Mouse (Mus musculus) layer of hippocampus, adult 9-10 months (tissue): ENCODE measurements at regions not wholly inside any gene's neighbourhood (a gene's known extent, or its start where the extent isn't known, plus 50 kb on each side); places are given as distances from the start of the nearest gene placed in this dataset.

ENCODE experiments used
- DNase-seq: peaks from one replicate; pipeline ENCODE4 v3.0.0; 2022; ENCODE audit warnings: low spot score

DNA sequence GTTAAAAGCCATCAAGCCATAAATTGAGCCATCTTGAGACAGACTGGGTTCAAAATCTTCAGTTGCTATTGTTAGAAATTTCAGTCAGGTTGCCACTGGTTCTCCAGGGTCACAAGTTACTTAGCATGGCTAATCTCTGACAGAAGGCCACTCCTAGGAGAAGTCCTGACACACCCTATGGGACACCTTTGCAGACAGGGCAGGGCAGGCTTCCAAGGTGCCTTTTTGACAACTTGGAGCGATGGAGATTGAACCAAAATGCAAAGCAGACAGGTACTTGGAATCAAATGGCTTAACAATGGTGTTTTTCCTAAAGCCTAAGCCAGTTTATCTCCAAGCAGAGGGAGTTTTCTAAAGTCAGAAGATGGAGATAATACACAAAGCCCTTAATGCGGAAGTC is 90.7 kb upstream of the Tbx3 start:
- DNase-seq: no peak

DNA sequence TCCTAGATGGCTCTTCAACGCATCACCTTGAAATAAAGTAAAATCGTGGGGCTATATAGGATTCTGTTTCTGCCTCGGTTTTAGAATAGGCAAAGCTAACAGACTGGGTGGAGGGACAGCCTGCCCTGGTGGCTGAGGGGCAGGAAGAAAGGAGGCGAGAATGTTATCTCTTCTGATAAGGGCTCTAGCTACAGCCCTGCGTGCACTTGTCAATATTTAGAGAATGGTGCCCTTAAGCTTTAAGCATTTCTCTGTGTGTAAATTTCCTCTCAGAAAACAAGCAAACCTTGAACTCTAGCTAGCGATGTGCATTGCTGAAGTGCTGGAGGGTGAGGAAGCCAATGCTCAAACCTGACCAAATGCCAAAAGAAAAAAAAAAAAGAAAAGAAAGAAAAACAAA is 90.1 kb upstream of the Tbx3 start:
- DNase-seq: no peak

DNA sequence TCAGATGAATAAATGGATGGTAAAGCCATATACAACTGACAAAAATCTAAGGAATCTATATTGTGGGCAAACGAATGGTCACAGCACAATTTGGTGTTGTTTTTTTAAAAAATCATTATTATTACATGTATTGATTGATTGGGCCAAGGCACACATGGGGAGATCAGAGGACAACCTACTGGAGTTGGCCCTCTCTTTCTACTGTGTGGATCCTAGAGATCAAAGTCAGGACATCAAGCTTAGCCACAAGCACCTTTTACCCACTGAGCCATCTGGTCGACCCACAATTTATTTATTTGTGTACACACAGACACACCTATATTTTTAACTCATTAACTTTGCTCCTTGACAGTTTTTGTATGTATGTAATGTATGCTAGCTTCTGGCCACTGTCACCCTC is 89.7 kb upstream of the Tbx3 start:
- DNase-seq: no peak

DNA sequence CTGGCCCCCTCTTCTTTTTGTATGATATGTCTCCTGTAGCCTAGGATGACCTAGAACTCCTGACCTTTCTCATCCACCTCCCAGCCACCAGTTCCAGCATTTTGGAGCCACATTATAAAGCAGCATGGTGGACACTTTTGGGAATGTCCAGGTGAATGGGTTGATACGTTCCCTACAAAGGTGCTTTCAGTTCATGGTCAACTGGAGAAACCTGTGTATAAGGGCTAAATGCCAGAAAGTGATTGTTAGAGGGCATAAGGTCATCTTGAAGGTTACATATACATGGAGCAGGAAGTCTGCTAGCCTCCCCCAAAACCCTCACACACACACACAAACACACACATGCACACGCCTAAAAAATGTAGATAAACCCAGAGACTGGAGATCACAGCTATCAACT is 86.1 kb upstream of the Tbx3 start:
- DNase-seq: no peak

DNA sequence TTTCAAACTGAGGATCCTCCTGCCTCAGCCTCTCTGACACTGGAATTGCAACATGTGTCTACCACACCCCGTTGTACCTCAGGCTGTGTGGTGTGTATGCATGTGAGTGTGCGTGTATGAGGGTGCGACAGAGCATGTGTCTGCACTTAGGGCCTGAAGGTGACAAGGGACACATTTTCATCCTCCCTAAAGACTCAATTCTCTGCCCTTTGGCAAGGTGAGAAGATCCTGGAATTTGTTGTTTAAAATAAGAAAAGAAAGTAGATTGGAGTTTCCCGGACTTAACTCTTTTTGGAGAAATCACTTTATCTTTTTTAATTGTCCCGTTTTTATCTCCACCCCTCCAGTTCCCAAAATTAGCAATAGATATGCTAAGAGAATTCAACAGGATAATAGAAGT is 85.6 kb upstream of the Tbx3 start:
- DNase-seq: no peak

- no peak for DNase-seq
Measured at GRCm38 (mm10) chr5:119586391-119587058, 83.9 kb upstream of the Tbx3 start.

DNA sequence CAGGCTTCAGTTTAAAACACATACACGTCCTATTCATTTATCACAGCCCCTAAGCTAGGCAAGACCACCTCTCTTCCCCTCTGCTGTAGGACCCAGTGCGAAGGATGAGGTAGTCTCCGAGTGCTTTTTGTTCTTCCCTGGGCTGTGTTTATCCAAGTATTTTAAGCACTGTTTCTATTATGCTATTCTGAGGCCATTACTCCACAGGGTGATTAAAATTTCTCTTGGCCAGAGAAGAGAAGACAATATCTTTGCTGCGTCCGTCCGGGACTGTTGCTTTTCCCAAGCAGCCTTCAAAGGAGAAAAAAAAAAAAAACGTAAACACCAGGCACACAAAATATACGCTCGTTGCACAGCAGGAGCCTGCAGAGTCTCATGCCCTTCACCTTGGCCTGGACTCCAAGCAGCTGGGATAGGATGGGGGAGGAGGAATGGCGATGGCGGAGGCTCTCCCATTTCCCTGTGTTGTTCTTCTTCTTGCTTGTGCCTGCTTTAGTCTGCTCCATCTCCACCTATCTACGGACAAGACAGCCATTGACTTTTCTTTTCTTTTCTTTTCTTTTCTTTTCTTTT is 83.1 kb upstream of the Tbx3 start:
- no peak for DNase-seq

- DNase-seq: no peak
Measured at GRCm38 (mm10) chr5:119588340-119589272, 81.9 kb upstream of the Tbx3 start.

GRCm38 (mm10) chr5:119591271-119591670 is 79.2 kb upstream of the Tbx3 start:
- DNase-seq: no peak

- DNase-seq: no peak
Measured at GRCm38 (mm10) chr5:119592891-119593290, 77.6 kb upstream of the Tbx3 start.

GRCm38 (mm10) chr5:119594541-119594940 is 75.9 kb upstream of the Tbx3 start:
- DNase-seq: no peak

DNA sequence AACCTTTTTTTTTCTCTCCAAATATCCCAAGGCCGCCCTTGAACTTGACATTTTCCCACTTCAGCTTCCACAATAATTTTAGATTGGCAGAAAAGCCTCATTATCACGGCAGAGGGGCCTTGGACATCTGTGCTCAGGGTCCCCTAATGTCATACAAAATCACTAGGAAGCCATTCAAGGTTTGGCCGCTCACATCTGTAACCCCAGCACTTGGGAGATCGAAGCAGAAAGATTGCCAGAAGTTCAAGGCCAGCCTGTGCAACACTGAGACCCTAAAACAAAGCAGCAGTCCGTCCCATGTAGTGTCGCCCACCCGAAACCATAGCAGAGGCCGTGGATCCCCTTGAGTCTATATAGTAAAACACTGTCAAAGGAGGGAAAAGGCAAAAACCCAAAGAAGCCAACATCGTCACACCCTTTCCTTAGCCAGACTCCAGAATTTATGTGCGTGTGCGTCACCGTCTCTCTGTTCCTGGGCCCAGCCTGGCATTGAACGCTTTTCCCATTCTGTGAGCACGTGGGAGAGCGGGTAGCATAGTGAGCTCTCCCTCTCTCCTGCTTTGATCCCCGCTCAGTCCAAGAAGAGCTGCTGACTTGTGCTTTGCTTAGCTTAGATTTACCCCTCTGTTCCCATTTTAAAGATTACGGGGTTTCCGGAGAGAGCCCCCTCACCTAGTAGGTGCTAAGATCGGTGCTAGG is 74.0 kb upstream of the Tbx3 start:
- no peak for DNase-seq

DNA sequence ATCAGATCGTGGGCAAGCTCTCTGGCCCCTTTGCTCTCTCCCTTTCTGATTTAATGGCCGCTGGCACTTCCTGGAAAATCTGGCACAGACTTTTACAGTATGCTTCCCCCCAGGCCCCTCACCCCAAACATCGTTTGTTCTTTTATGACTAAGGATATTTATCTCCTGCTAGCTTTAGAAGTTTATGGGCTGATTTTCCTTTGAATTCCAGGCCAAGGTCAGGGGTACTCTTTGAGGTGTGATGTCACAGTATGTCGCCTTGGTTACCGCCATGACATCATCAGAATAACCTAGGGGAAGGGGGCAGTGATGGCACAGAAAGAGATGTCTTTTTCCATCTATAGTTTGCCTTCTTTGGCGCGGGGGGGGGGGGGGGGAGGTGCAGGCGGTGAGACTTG is 73.5 kb upstream of the Tbx3 start:
- DNase-seq: no peak

DNA sequence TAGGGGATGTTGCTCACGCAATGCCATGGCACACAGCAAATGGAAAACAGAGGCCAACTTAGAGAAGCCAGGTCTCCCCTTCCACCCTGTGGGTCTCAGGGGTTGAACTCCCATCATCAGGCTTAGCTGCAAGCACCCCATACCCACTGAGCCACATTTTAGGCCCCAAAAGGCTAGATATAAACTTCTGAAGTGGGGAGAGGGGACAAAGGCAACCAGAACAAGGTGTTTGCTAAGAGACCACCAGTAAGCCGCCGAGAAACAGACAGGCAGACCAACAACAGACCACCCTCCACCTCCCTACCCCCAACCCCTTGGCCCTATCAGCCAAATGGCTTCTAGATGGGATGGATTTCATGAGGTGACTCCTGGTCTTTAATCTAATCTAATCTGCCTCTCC is 72.9 kb upstream of the Tbx3 start:
- no peak for DNase-seq

- no peak for DNase-seq
Measured at GRCm38 (mm10) chr5:119598166-119598565, 72.3 kb upstream of the Tbx3 start.

DNA sequence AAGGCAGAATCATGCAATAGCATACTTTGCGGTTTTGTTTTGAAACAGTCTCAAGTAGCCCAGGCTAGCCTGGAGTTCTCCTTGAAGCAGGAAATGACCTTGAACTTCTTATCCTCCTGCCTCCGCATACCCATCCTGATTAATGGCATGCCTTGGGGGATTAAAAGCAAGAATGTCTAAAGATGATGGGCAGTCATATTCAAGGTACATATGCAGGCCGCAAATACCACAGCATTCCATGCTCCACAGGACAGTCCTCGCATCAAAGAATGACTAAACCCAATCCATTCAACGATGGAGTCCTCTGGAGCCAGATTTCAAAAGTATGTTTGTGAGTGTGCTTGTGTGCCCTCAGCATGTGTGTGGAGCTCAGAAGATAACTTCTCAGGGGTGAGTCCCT is 69.1 kb upstream of the Tbx3 start:
- no peak for DNase-seq

DNA sequence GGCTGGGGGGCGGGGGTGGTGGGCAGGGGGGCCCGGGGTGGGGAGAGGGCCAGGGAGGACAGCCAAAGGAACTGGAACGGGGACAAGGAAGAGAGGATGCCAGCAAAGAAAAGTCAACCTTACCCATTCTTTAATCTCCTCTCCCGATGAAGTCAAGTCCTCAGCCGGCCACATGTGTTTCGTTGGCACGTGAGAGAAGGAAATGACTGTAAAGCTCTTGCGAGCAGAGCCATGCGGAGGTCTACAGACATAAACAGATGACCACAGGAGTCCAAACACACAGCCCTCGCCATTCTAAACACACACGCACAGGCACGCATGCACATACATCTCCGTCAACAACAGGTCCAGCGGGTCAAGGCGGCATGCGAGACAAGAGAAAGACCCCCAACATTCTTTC is 68.5 kb upstream of the Tbx3 start:
- no peak for DNase-seq

DNA sequence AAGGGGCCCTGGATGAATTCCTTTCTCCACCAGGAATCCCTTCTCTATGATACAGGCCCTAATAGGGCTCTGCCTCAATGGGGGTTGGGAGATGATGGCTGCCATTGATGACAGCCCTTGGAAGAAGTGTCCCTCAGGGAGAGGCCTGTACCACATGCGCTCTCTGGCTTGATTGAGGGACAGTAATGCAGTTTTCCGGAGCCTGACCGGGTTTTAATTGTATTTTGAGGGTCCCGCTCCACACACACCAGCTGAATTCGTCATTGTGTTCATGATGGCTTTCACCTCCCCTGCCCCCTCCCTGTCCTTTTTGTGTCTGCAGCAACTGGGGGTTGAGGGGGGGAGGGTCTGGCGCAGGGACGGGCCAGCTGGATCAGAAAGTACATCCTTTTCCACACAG is 65.0 kb upstream of the Tbx3 start:
- no peak for DNase-seq

DNA sequence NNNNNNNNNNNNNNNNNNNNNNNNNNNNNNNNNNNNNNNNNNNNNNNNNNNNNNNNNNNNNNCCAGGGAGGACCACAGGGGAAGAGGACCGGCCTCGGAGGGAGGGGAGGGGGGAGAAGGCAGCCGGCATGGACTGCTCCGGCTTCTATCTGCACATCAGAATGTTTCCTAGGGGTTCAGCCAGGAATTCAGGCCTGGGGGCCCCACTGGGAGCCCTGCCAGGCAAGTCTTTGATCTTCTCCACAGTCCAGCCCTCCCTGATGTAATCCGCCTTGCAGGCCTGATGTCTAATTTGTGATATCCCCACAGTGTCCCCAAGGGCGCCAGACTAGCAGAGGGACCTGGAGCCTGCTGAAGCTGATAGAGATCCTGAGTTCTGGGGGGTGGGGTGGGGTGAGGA is 57.1 kb upstream of the Tbx3 start:
- DNase-seq: no peak

DNA sequence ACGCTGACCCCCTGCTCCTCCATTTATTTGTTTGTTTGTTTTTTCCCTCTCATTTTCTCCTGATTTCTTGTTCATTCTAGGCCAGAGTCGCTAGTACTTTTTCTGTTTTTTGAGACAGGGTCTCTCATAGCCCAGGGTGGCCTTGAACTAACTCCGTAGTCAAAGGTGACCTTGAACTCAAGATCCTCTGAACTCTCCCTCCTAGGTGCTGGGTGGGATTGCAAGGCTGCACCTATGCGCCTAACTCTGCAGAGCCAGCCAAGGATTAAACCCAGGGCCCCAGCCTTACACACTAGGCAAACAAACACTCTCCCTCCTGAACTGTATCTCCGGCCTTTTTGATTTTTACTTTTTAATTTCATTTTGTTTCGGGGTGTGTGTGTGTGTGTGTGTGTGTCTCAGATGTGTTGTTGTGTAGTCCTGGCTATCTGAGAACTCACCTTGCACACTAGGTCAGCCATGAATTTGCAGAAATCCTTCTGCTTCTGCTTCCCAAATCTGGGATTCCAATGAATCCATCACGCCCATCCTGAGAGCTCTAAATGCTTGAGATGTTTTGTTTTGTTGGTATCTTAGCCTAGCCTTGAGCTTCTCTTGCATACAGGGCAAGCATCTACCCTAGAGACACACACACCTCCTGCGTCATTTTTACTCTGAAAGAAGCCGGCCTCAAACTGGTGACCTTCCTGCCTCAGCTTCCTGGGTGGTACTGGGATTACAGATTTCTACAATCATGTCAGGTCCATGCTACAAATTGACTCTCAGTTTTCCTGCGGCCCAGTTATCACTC is 56.3 kb upstream of the Tbx3 start:
- no peak for DNase-seq

DNA sequence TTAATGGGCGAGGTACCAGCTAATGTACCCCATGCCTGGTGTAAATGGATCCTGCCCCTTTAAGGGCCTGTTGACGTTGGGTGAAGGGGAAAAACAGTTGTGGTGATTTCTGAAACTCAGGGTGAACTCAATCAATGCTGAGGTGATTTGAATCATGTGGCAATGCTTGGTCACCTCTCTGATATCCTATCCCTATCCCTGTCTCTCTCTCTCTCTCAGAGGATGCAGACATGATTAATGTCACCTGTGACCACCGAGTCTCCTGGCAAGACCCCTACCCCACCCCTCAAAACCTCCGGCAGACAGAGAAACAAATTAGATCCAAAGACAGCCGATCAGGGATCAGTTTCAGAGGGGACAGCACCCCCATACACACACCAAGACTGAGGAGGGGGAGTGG is 54.8 kb upstream of the Tbx3 start:
- DNase-seq: no peak

DNA sequence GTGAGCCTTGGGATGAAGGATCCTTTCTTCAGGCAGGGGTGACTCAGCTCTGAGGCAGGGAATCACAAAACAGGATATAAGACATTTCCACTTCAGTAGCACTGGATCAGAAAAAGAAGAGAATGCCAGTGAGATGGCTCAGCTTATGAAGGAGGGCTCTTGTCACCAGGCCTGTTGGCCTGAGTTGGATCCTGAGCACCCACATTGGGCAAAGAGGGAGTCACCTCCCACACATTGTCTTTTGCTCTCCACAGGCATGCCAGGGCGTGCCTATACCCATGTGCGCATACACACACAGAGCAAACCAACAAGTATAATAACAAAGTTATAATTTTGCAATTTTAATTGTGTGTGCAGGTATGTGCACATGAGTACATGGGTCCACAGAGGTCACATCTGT is 52.6 kb upstream of the Tbx3 start:
- no peak for DNase-seq
